Mouse (Mus musculus): ENCODE measurements around the gene Il1rapl1. TPM values are rescaled to one million over a fixed set of nuclear protein-coding genes. Genes with fewer than 3 reads are reported as not detected.

Gene Il1rapl1
- polyA plus RNA-seq, 1 experiment from 2014 or later, result 0.19 TPM

- TF ChIP-seq EP300 (optimal IDR thresholded peaks at IDR 0.05), result no peak
- TF ChIP-seq CTCF (IDR thresholded peaks at IDR 0.05; ENCODE audit: low read depth), result no peak
- Histone ChIP-seq H3K27ac (replicated peaks) (no peak overlapping the region), H3K9ac (ENCODE audit: low read length) (no peak overlapping the region), H3K9me3 (ENCODE audit: control insufficient read depth, low read length) (no peaks in the 10 kb centered on the region), H3K4me2 (replicated peaks; ENCODE audit: low read depth) (no peak overlapping the region), H3K4me3 (ENCODE audit: low read depth, low read length) (no peak overlapping the region), H3K36me3 (ENCODE audit: control insufficient read depth, insufficient read depth, low read length) (no peaks in the 10 kb centered on the region), H3K27me3 (ENCODE audit: control insufficient read depth, insufficient read depth, low read length) (no peaks in the 10 kb centered on the region), H3K4me1 (replicated peaks; ENCODE audit: control insufficient read depth, insufficient read depth) (no peaks in the 10 kb centered on the region)
- ATAC-seq (ENCODE audit: low FRiP score, low TSS enrichment) (no peak), DNase-seq (ENCODE audit: low spot score) (no peak)
- WGBS, result 55% methylated on average over 3 of the region's 3 CpGs
Observed at GRCm38 (mm10) chrX:88070368-88070767, 45.1 kb downstream of the Il1rapl1 start.

- no peak overlapping the region for H3K4me3 ChIP-seq (ENCODE audit: low read depth, low read length)
- no peaks in the 10 kb centered on the region for H3K9me3 ChIP-seq (ENCODE audit: control insufficient read depth, low read length)
- H3K9ac ChIP-seq (ENCODE audit: low read length), result no peak overlapping the region
- no peak for DNase-seq (ENCODE audit: low spot score)
- 80% methylated on average over 1 of the region's 1 CpGs for WGBS
- no peaks in the 10 kb centered on the region for H3K36me3 ChIP-seq (ENCODE audit: control insufficient read depth, insufficient read depth, low read length)
- ATAC-seq (ENCODE audit: low FRiP score, low TSS enrichment), result no peak
- no peaks in the 10 kb centered on the region for H3K27me3 ChIP-seq (ENCODE audit: control insufficient read depth, insufficient read depth, low read length)
- no peaks in the 10 kb centered on the region for H3K4me1 ChIP-seq (replicated peaks; ENCODE audit: control insufficient read depth, insufficient read depth)
- TF ChIP-seq EP300 (optimal IDR thresholded peaks at IDR 0.05) (no peak), CTCF (IDR thresholded peaks at IDR 0.05; ENCODE audit: low read depth) (no peak)
- no peak overlapping the region for H3K27ac ChIP-seq (replicated peaks)
- no peak overlapping the region for H3K4me2 ChIP-seq (replicated peaks; ENCODE audit: low read depth)
Observed at GRCm38 (mm10) chrX:88043556-88043955, 71.9 kb downstream of the Il1rapl1 start.

GRCm38 (mm10) chrX:88038984-88039383 is 76.5 kb downstream of the Il1rapl1 start:
- Histone ChIP-seq H3K9me3 (ENCODE audit: control insufficient read depth, low read length) (no peaks in the 10 kb centered on the region), H3K4me2 (replicated peaks; ENCODE audit: low read depth) (no peak overlapping the region), H3K36me3 (ENCODE audit: control insufficient read depth, insufficient read depth, low read length) (no peaks in the 10 kb centered on the region), H3K9ac (ENCODE audit: low read length) (no peak overlapping the region), H3K4me3 (ENCODE audit: low read depth, low read length) (no peak overlapping the region), H3K27me3 (ENCODE audit: control insufficient read depth, insufficient read depth, low read length) (no peaks in the 10 kb centered on the region), H3K27ac (replicated peaks) (no peak overlapping the region), H3K4me1 (replicated peaks; ENCODE audit: control insufficient read depth, insufficient read depth) (no peaks in the 10 kb centered on the region)
- 43% methylated on average over 1 of the region's 1 CpGs for WGBS
- ATAC-seq (ENCODE audit: low FRiP score, low TSS enrichment) (no peak), DNase-seq (ENCODE audit: low spot score) (no peak)
- no peak for TF ChIP-seq CTCF (IDR thresholded peaks at IDR 0.05; ENCODE audit: low read depth)
- no peak for TF ChIP-seq EP300 (optimal IDR thresholded peaks at IDR 0.05)

GRCm38 (mm10) chrX:87897172-87897571 is 218.3 kb downstream of the Il1rapl1 start:
- Histone ChIP-seq H3K9ac (ENCODE audit: low read length) (no peak overlapping the region), H3K4me3 (ENCODE audit: low read depth, low read length) (no peak overlapping the region), H3K27me3 (ENCODE audit: control insufficient read depth, insufficient read depth, low read length) (no peaks in the 10 kb centered on the region), H3K4me2 (replicated peaks; ENCODE audit: low read depth) (no peak overlapping the region), H3K9me3 (ENCODE audit: control insufficient read depth, low read length) (no peaks in the 10 kb centered on the region), H3K27ac (replicated peaks) (no peak overlapping the region), H3K36me3 (ENCODE audit: control insufficient read depth, insufficient read depth, low read length) (no peaks in the 10 kb centered on the region), H3K4me1 (replicated peaks; ENCODE audit: control insufficient read depth, insufficient read depth) (no peaks in the 10 kb centered on the region)
- WGBS, result 59% methylated on average over 1 of the region's 1 CpGs
- ATAC-seq (ENCODE audit: low FRiP score, low TSS enrichment) (no peak), DNase-seq (ENCODE audit: low spot score) (no peak)
- TF ChIP-seq EP300 (optimal IDR thresholded peaks at IDR 0.05) (no peak), CTCF (IDR thresholded peaks at IDR 0.05; ENCODE audit: low read depth) (no peak)

GRCm38 (mm10) chrX:87891916-87892315 is 223.5 kb downstream of the Il1rapl1 start:
- DNase-seq (ENCODE audit: low spot score), result no peak
- H3K27ac ChIP-seq (replicated peaks), result no peak overlapping the region
- no peaks in the 10 kb centered on the region for H3K4me1 ChIP-seq (replicated peaks; ENCODE audit: control insufficient read depth, insufficient read depth)
- no peaks in the 10 kb centered on the region for H3K27me3 ChIP-seq (ENCODE audit: control insufficient read depth, insufficient read depth, low read length)
- H3K4me3 ChIP-seq (ENCODE audit: low read depth, low read length), result no peak overlapping the region
- H3K9ac ChIP-seq (ENCODE audit: low read length), result no peak overlapping the region
- H3K36me3 ChIP-seq (ENCODE audit: control insufficient read depth, insufficient read depth, low read length), result no peaks in the 10 kb centered on the region
- TF ChIP-seq CTCF (IDR thresholded peaks at IDR 0.05; ENCODE audit: low read depth) (no peak), EP300 (optimal IDR thresholded peaks at IDR 0.05) (no peak)
- H3K9me3 ChIP-seq (ENCODE audit: control insufficient read depth, low read length), result no peaks in the 10 kb centered on the region
- no peak for ATAC-seq (ENCODE audit: low FRiP score, low TSS enrichment)
- no peak overlapping the region for H3K4me2 ChIP-seq (replicated peaks; ENCODE audit: low read depth)

- no peak overlapping the region for H3K9ac ChIP-seq (ENCODE audit: low read length)
- H3K4me2 ChIP-seq (replicated peaks; ENCODE audit: low read depth), result no peak overlapping the region
- H3K4me3 ChIP-seq (ENCODE audit: low read depth, low read length), result no peak overlapping the region
- TF ChIP-seq EP300 (optimal IDR thresholded peaks at IDR 0.05) (no peak), CTCF (IDR thresholded peaks at IDR 0.05; ENCODE audit: low read depth) (no peak)
- ATAC-seq (ENCODE audit: low FRiP score, low TSS enrichment) (no peak), DNase-seq (ENCODE audit: low spot score) (no peak)
- H3K36me3 ChIP-seq (ENCODE audit: control insufficient read depth, insufficient read depth, low read length), result no peaks in the 10 kb centered on the region
- no peaks in the 10 kb centered on the region for H3K4me1 ChIP-seq (replicated peaks; ENCODE audit: control insufficient read depth, insufficient read depth)
- WGBS, result 67% methylated on average over 2 of the region's 2 CpGs
- no peaks in the 10 kb centered on the region for H3K9me3 ChIP-seq (ENCODE audit: control insufficient read depth, low read length)
- H3K27me3 ChIP-seq (ENCODE audit: control insufficient read depth, insufficient read depth, low read length), result no peaks in the 10 kb centered on the region
- no peak overlapping the region for H3K27ac ChIP-seq (replicated peaks)
Observed at GRCm38 (mm10) chrX:87854107-87854506, 261.3 kb downstream of the Il1rapl1 start.
